Mouse (Mus musculus): ENCODE data around the gene Taf1d. TPM values are rescaled to one million over a fixed set of nuclear protein-coding genes. Genes with fewer than 3 reads are reported as not detected.

Taf1d gene
- polyA plus RNA-seq, 1 experiment = 401 TPM

- Histone ChIP-seq H3K9ac (ENCODE audit: low read depth, poor library complexity, severe bottlenecking) (no peak overlapping the region), H3K9me3 (replicated peaks; ENCODE audit: control insufficient read depth, insufficient read depth, low read length, poor library complexity, severe bottlenecking) (no peaks in the 10 kb centered on the region), H3K27me3 (ENCODE audit: control insufficient read depth, insufficient read depth, low read length, poor library complexity, severe bottlenecking) (no peaks in the 10 kb centered on the region), H3K4me3 (ENCODE audit: low read depth, low read length) (no peak overlapping the region), H3K36me3 (ENCODE audit: control insufficient read depth, insufficient read depth, low read length, poor library complexity, severe bottlenecking) (peaks cover 51% of the 10 kb centered on the region), H3K27ac (ENCODE audit: insufficient read depth, low read length) (no peak overlapping the region), H3K4me1 (ENCODE audit: control insufficient read depth, insufficient read depth, low read length) (no peaks in the 10 kb centered on the region)
- TF ChIP-seq CTCF (IDR thresholded peaks at IDR 0.05; ENCODE audit: low read depth, low read length) (no peak), EP300 (IDR thresholded peaks at IDR 0.05; ENCODE audit: insufficient read depth, low read depth, low read length) (no peak)
Observed at GRCm38 (mm10) chr9:15318170-15318742, 12.2 kb downstream of the Taf1d start.

DNA sequence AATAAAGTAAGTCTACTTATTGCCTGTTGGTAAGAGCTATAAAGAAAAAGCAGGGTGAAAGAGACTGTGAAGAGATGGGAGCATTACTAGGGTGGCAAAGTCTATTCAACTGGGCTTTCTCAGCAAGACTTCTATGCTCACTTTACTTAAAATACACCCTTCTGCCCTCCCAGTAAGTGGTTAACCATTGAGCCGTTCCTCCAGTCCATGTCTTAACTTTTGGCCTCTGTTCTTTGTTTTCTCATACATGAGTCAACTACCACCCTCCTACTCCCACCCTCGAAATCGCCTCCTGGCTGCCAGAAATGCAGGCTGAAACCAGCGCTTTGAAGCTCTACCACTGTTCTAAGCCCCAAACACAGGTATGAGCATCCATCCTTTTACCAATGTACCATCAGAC lies 31.8 kb downstream of the Taf1d start:
- H3K27me3 ChIP-seq (ENCODE audit: control insufficient read depth, insufficient read depth, low read length, poor library complexity, severe bottlenecking) = no peaks in the 10 kb centered on the region
- H3K36me3 ChIP-seq (ENCODE audit: control insufficient read depth, insufficient read depth, low read length, poor library complexity, severe bottlenecking) = peaks cover 71% of the 10 kb centered on the region
- H3K9ac ChIP-seq (ENCODE audit: low read depth, poor library complexity, severe bottlenecking) = no peak overlapping the region

DNA sequence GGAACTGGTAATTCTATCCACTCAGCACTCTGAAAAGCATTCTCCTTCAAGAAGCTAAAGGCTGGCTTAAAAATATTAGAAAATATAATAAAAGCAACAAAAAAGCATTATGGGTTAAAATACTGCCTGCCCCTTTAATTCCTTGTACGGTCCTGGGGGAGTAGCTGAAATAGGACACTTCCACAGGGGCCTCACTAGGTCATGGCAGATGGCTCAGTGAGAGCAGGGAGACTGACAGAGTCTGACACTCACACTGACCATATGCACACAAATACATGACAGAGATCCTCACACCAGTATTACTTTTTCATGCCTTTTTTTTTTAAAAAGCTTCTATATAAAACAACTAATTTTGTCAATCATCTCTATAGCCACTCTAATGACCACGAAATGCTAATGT lies 43.9 kb downstream of the Taf1d start:
- no peaks in the 10 kb centered on the region for H3K9me3 ChIP-seq (replicated peaks; ENCODE audit: control insufficient read depth, insufficient read depth, low read length, poor library complexity, severe bottlenecking)
- no peaks in the 10 kb centered on the region for H3K4me1 ChIP-seq (ENCODE audit: control insufficient read depth, insufficient read depth, low read length)
- no peak overlapping the region for H3K4me3 ChIP-seq (ENCODE audit: low read depth, low read length)
- H3K27ac ChIP-seq (ENCODE audit: insufficient read depth, low read length) = no peak overlapping the region
- H3K36me3 ChIP-seq (ENCODE audit: control insufficient read depth, insufficient read depth, low read length, poor library complexity, severe bottlenecking) = peaks cover 62% of the 10 kb centered on the region
- no peak overlapping the region for H3K9ac ChIP-seq (ENCODE audit: low read depth, poor library complexity, severe bottlenecking)
- no peak for TF ChIP-seq CTCF (IDR thresholded peaks at IDR 0.05; ENCODE audit: low read depth, low read length)
- no peak for TF ChIP-seq EP300 (IDR thresholded peaks at IDR 0.05; ENCODE audit: insufficient read depth, low read depth, low read length)
- no peak for TF ChIP-seq POLR2A (IDR thresholded peaks at IDR 0.05; ENCODE audit: insufficient read depth, low read length)
- no peaks in the 10 kb centered on the region for H3K27me3 ChIP-seq (ENCODE audit: control insufficient read depth, insufficient read depth, low read length, poor library complexity, severe bottlenecking)

More for the DNA sequence above, 31.8 kb downstream of the Taf1d start:
- Histone ChIP-seq H3K4me3 (ENCODE audit: low read depth, low read length) (no peak overlapping the region), H3K9me3 (replicated peaks; ENCODE audit: control insufficient read depth, insufficient read depth, low read length, poor library complexity, severe bottlenecking) (no peaks in the 10 kb centered on the region), H3K4me1 (ENCODE audit: control insufficient read depth, insufficient read depth, low read length) (no peaks in the 10 kb centered on the region), H3K27ac (ENCODE audit: insufficient read depth, low read length) (no peak overlapping the region)
- TF ChIP-seq CTCF (IDR thresholded peaks at IDR 0.05; ENCODE audit: low read depth, low read length) (no peak), EP300 (IDR thresholded peaks at IDR 0.05; ENCODE audit: insufficient read depth, low read depth, low read length) (no peak), POLR2A (IDR thresholded peaks at IDR 0.05; ENCODE audit: insufficient read depth, low read length) (no peak)

- Histone ChIP-seq H3K27ac (ENCODE audit: insufficient read depth, low read length) (no peak overlapping the region; the same call in 1 of the 2 replicates), H3K36me3 (ENCODE audit: control insufficient read depth, insufficient read depth, low read length, poor library complexity, severe bottlenecking) (peaks cover 20% of the 10 kb centered on the region), H3K4me1 (ENCODE audit: control insufficient read depth, insufficient read depth, low read length) (peaks cover 1% of the 10 kb centered on the region), H3K4me3 (ENCODE audit: low read depth, low read length) (peak overlapping the region; percentile 99), H3K9ac (ENCODE audit: low read depth, poor library complexity, severe bottlenecking) (peak overlapping the region; percentile 86), H3K9me3 (replicated peaks; ENCODE audit: control insufficient read depth, insufficient read depth, low read length, poor library complexity, severe bottlenecking) (no peaks in the 10 kb centered on the region), H3K27me3 (ENCODE audit: control insufficient read depth, insufficient read depth, low read length, poor library complexity, severe bottlenecking) (no peaks in the 10 kb centered on the region; the same call in 1 of the 2 replicates)
- no peak for TF ChIP-seq POLR2A (IDR thresholded peaks at IDR 0.05; ENCODE audit: insufficient read depth, low read length)
Observed at GRCm38 (mm10) chr9:15356916-15357483, 51.0 kb downstream of the Taf1d start.

DNA sequence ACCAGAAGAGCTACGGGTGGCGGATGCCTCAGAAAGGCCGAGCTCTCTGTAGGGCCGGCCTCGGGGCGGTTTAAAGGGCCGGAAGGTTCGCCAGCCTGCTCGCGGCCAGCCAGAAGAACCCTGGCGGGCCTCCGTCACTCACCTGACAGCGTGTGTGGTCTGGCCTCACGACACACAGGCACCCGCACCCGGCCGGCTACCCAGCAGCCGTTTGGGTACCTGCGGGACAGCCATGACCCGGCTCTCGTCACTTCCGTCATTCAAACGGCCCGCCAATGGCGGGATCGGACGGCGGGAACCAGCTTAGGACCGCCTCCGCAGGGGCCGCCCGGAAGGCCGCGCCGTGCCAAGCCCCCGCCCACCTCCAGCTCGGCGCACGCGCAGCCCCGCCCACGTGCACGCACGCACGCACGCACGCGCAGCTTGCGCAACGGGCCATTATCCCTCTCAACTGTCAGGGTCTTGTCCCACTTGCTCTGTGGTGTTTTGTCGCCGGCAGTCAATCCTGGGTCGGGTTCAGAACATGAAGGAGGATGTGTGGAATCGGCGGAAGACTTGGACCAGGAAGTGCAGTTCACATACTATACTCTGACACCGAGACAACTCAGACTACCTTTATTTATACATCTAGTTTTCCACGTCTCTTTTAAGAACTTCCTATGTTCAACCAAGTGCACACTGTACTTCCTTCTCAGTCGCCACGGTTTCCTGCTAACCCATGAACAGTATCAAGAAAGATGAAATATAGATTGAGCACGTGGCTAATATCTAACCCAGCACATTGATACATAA lies 51.7 kb downstream of the Taf1d start, which contains the start of gene Cep295:
Gene Cep295 (minus strand): TSS at position 305 of the 792 bp plus-strand sequence.
- peak; percentile 90 for TF ChIP-seq POLR2A (IDR thresholded peaks at IDR 0.05; ENCODE audit: insufficient read depth, low read length)
- no peak for TF ChIP-seq CTCF (IDR thresholded peaks at IDR 0.05; ENCODE audit: low read depth, low read length)
- TF ChIP-seq EP300 (IDR thresholded peaks at IDR 0.05; ENCODE audit: insufficient read depth, low read depth, low read length) = peak; percentile 51; the same call in 1 of the 2 replicates
- H3K36me3 ChIP-seq (ENCODE audit: control insufficient read depth, insufficient read depth, low read length, poor library complexity, severe bottlenecking) = peaks cover 14% of the 10 kb centered on the region
- H3K9ac ChIP-seq (ENCODE audit: low read depth, poor library complexity, severe bottlenecking) = peak within 1 kb of the TSS; percentile 86
- peaks cover 1% of the 10 kb centered on the region for H3K4me1 ChIP-seq (ENCODE audit: control insufficient read depth, insufficient read depth, low read length)
- H3K27me3 ChIP-seq (ENCODE audit: control insufficient read depth, insufficient read depth, low read length, poor library complexity, severe bottlenecking) = no peaks in the 10 kb centered on the region; the same call in 1 of the 2 replicates
- no peaks in the 10 kb centered on the region for H3K9me3 ChIP-seq (replicated peaks; ENCODE audit: control insufficient read depth, insufficient read depth, low read length, poor library complexity, severe bottlenecking)
- peak within 1 kb of the TSS; percentile 99 for H3K4me3 ChIP-seq (ENCODE audit: low read depth, low read length)
- H3K27ac ChIP-seq (ENCODE audit: insufficient read depth, low read length) = no peak within 1 kb of the TSS; the same call in 1 of the 2 replicates

- Histone ChIP-seq H3K9me3 (replicated peaks; ENCODE audit: control insufficient read depth, insufficient read depth, low read length, poor library complexity, severe bottlenecking) (no peaks in the 10 kb centered on the region), H3K27me3 (ENCODE audit: control insufficient read depth, insufficient read depth, low read length, poor library complexity, severe bottlenecking) (no peaks in the 10 kb centered on the region; the same call in 1 of the 2 replicates), H3K4me1 (ENCODE audit: control insufficient read depth, insufficient read depth, low read length) (no peaks in the 10 kb centered on the region), H3K36me3 (ENCODE audit: control insufficient read depth, insufficient read depth, low read length, poor library complexity, severe bottlenecking) (no peaks in the 10 kb centered on the region), H3K4me3 (ENCODE audit: low read depth, low read length) (no peak overlapping the region), H3K9ac (ENCODE audit: low read depth, poor library complexity, severe bottlenecking) (no peak overlapping the region), H3K27ac (ENCODE audit: insufficient read depth, low read length) (no peak overlapping the region)
- TF ChIP-seq EP300 (IDR thresholded peaks at IDR 0.05; ENCODE audit: insufficient read depth, low read depth, low read length) = no peak
- TF ChIP-seq CTCF (IDR thresholded peaks at IDR 0.05; ENCODE audit: low read depth, low read length) = no peak
Observed at GRCm38 (mm10) chr9:15364843-15365242, 58.8 kb downstream of the Taf1d start.
